Mouse (Mus musculus) small intestine, adult 2 months (tissue): ENCODE data around the gene Ccdc159.

Experiments used
- CTCF ChIP-seq: fragments of 200-500 bp; IDR thresholded peaks from 2 replicates; pipeline ENCODE4 v1.5.1; 2012; ENCODE audit warnings: low read depth, mild to moderate bottlenecking, control low read depth, inconsistent platforms, low read length, moderate library complexity, mixed read lengths; ENCODE audit not compliant: insufficient replicate concordance, insufficient read length; ENCODE audit errors: extremely low read depth
- POLR2A ChIP-seq: fragments of 200-500 bp; IDR thresholded peaks from 2 replicates; pipeline ENCODE4 v1.6.1; 2012; ENCODE audit warnings: low read depth, mild to moderate bottlenecking, control low read depth, inconsistent platforms, low read length, moderate library complexity

GRCm38 (mm10) chr9:21932006-21932405 is 4.7 kb downstream of the Ccdc159 start:
- TF ChIP-seq POLR2A (no peak), CTCF (no peak)
